8 mouse cellular contexts compared by ENCODE assay signal in genomic region chr8:89785011-89785410, GRCm38 (mm10).
A peak's percentile ranks its signal among the peaks of the same experiment; 100 is the strongest.
DNase-seq lines count a peak whose midpoint lies in the region; ATAC-seq and TF ChIP-seq lines count a peak whose summit lies in the region.

No protein-coding gene starts in this region.

- H3K27ac ChIP-seq in kidney, adult 2 months (ENCODE audit: insufficient read depth, low read depth, low read length): no peak overlapping the region
- H3K27ac ChIP-seq in midbrain, postnatal 0 days (ENCODE audit: low read depth, low read length): no peak overlapping the region

- peak; percentile 57 for TF ChIP-seq CTCF in kidney, adult 2 months (conservative IDR thresholded peaks at IDR 0.05; ENCODE audit: insufficient read depth, insufficient read length, low read depth, low read length)
- TF ChIP-seq CTCF in midbrain, postnatal 0 days (IDR thresholded peaks at IDR 0.05): peak; percentile 98

- no peak for ATAC-seq in midbrain, postnatal 0 days (ENCODE audit: low FRiP score)

- peaks cover 10% of the 10 kb centered on the region for H3K4me1 ChIP-seq in kidney, adult 2 months (ENCODE audit: control insufficient read depth, insufficient read depth, low read length)
- no peaks in the 10 kb centered on the region; the same call in 1 of the 2 replicates for H3K4me1 ChIP-seq in midbrain, postnatal 0 days (ENCODE audit: insufficient read depth, low read length)

- 8% methylated on average over 7 of the region's 7 CpGs for WGBS in kidney, adult 2 months
- WGBS in midbrain, postnatal 0 days: 17% methylated on average over 7 of the region's 7 CpGs

- no peak overlapping the region for H3K9ac ChIP-seq in midbrain, postnatal 0 days (replicated peaks; ENCODE audit: low read length, poor library complexity, severe bottlenecking)

- no peak overlapping the region for H3K4me3 ChIP-seq in kidney, adult 2 months (ENCODE audit: insufficient read depth, low read depth, low read length)
- H3K4me3 ChIP-seq in midbrain, postnatal 0 days (ENCODE audit: low read depth, low read length): no peak overlapping the region

- peak; percentile 48 for DNase-seq in ovary, postnatal 10 days (ENCODE audit: low spot score)
- no peak for DNase-seq in ovary, adult 18-20 months (ENCODE audit: low spot score)
- DNase-seq in cerebellum, adult 8-10 months: peak; percentile 58
- peak; percentile 26 to 75 for DNase-seq in frontal cortex, postnatal 10 days (ENCODE audit: low spot score in 2 of 2)
- DNase-seq in kidney, adult 2 months: peak; percentile 82
- DNase-seq in left cerebral cortex, postnatal 36 days (ENCODE audit: low spot score in 2 of 2): peak; percentile 60 to 76
- DNase-seq in midbrain, postnatal 0 days (ENCODE audit: low spot score): peak; percentile 88
- DNase-seq in thymus, postnatal 14 days: peak; percentile 38

- no peaks in the 10 kb centered on the region for H3K36me3 ChIP-seq in kidney, adult 2 months (ENCODE audit: control insufficient read depth, insufficient read depth, low read length)
- no peaks in the 10 kb centered on the region for H3K36me3 ChIP-seq in midbrain, postnatal 0 days (ENCODE audit: insufficient read depth, low read length)

- no peaks in the 10 kb centered on the region for H3K9me3 ChIP-seq in midbrain, postnatal 0 days (ENCODE audit: low read length)

- H3K27me3 ChIP-seq in kidney, adult 2 months (replicated peaks; ENCODE audit: control insufficient read depth, insufficient read depth, low read length): no peaks in the 10 kb centered on the region
- H3K27me3 ChIP-seq in midbrain, postnatal 0 days (ENCODE audit: insufficient read depth, low read length): peaks cover 3% of the 10 kb centered on the region; the same call in 1 of the 2 replicates

- intact Hi-C loops in left cerebral cortex, postnatal 36 days (cut with DNase I): loop anchor here (2.0 to 5.0 kb wide), 2 partner anchors 213 to 1030 kb away; no protein-coding TSS in a partner anchor

- no peak for TF ChIP-seq POLR2A in kidney, adult 2 months (IDR thresholded peaks at IDR 0.05; ENCODE audit: low read depth, low read length)

- H3K4me2 ChIP-seq in midbrain, postnatal 0 days (ENCODE audit: low read depth, low read length, poor library complexity, severe bottlenecking): no peak overlapping the region
